Mouse (Mus musculus) embryo, embryonic 10.5 days (tissue): Measurements from ENCODE around the gene Obscn.

ENCODE experiments used
- DNase-seq: peaks from one replicate; pipeline ENCODE4 v3.0.0-alpha.2; 2015; ENCODE audit warnings: low spot score

The Obscn gene

GRCm38 (mm10) chr11:59058025-59058424, 78.2 kb downstream of the Obscn start:
- no peak for DNase-seq

- DNase-seq = no peak
Observed at GRCm38 (mm10) chr11:59051031-59051430, 85.2 kb downstream of the Obscn start.

GRCm38 (mm10) chr11:59044703-59045330, 91.4 kb downstream of the Obscn start:
- DNase-seq = no peak

- DNase-seq = no peak
Observed at GRCm38 (mm10) chr11:59029003-59029402, 107.2 kb downstream of the Obscn start.

GRCm38 (mm10) chr11:59026411-59026810, 109.8 kb downstream of the Obscn start:
- DNase-seq = peak; percentile 10

- peak; percentile 49 for DNase-seq
Observed at GRCm38 (mm10) chr11:59015052-59015451, 121.2 kb downstream of the Obscn start.

- DNase-seq = no peak
Observed at GRCm38 (mm10) chr11:59002327-59003079, 133.7 kb downstream of the Obscn start.

GRCm38 (mm10) chr11:59000635-59001034, 135.6 kb downstream of the Obscn start:
- DNase-seq = no peak

GRCm38 (mm10) chr11:58999830-59000229, 136.4 kb downstream of the Obscn start:
- DNase-seq = no peak

- no peak for DNase-seq
Observed at GRCm38 (mm10) chr11:58999158-58999557, 137.0 kb downstream of the Obscn start.

GRCm38 (mm10) chr11:58997541-58997940, 138.7 kb downstream of the Obscn start:
- no peak for DNase-seq

- no peak for DNase-seq
Observed at GRCm38 (mm10) chr11:58995807-58996370, 140.3 kb downstream of the Obscn start.

GRCm38 (mm10) chr11:58995061-58995806, 141.0 kb downstream of the Obscn start:
- no peak for DNase-seq

- DNase-seq = peak; percentile 74
Observed at GRCm38 (mm10) chr11:58994337-58994826, 141.8 kb downstream of the Obscn start.

- no peak for DNase-seq
Observed at GRCm38 (mm10) chr11:58993091-58993670, 143.0 kb downstream of the Obscn start.

- no peak for DNase-seq
Observed at GRCm38 (mm10) chr11:58991911-58992310, 144.3 kb downstream of the Obscn start.

GRCm38 (mm10) chr11:58990794-58991193, 145.4 kb downstream of the Obscn start:
- DNase-seq = no peak

GRCm38 (mm10) chr11:58990141-58990540, 146.1 kb downstream of the Obscn start:
- no peak for DNase-seq

- no peak for DNase-seq
Observed at GRCm38 (mm10) chr11:58989166-58989565, 147.0 kb downstream of the Obscn start.

- DNase-seq = no peak
Observed at GRCm38 (mm10) chr11:58985299-58985917, 150.8 kb downstream of the Obscn start.

- DNase-seq = no peak
Observed at GRCm38 (mm10) chr11:58984657-58985056, 151.5 kb downstream of the Obscn start.
